Mouse (Mus musculus) C2C12 (cell line): ENCODE measurements at regions not wholly inside any gene's neighbourhood (a gene's known extent, or its start where the extent isn't known, plus 50 kb on each side); places are given as distances from the start of the nearest gene placed in this dataset.

Experiments
- CTCF ChIP-seq: IDR thresholded peaks from one replicate; pipeline ENCODE4 v1.5.1; 2011; ENCODE audit not compliant: control insufficient read depth, insufficient read depth, insufficient read length
- MYOG ChIP-seq: IDR thresholded peaks from one replicate; pipeline ENCODE4 v1.6.1; 2011; ENCODE audit not compliant: control insufficient read depth, insufficient read length; ENCODE audit errors: extremely low read depth
- USF1 ChIP-seq: IDR thresholded peaks from one replicate; pipeline ENCODE4 v1.6.1; 2011; ENCODE audit warnings: low read depth, mild to moderate bottlenecking, control low read depth, moderate library complexity

DNA sequence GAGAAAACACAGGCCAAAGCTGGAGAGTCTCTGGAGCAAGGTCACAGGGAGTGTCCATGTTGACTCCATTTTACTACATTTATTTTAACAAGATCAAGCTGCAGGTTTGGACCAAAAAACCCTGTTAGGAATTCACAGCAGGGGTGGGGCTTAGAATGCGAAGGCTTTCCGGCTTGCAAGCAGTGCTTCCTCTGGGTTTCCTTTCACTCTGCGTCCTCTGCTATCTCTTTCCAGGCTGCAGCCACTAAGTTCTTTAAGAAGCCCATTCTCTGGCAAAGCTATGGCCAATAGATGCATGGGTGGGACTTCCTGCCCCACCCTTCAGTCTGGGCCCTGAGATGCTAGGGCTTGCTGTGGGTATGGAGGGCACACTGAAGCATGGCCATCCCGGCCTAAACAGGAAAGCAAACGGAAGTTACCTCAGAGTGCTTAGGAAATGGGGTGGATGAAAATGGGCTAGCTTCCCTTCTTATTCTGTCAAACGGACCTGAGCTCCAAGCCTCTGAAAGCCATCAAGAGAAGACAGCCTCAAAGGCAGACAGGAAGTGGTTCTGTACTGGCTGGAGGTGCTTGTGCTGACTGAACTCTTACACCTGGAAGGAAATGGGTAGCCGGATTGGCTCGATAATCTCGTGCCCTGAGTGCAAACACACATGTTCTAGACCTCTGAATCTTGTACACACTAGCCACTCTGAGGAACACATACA lies 90.6 kb upstream of the C1qtnf7 start:
- TF ChIP-seq CTCF (no peak), USF1 (no peak), MYOG (no peak)
